Mouse (Mus musculus) small intestine, adult 2 months (tissue): Measurements from ENCODE around the gene Samd4b.

Source experiments
- CTCF ChIP-seq: fragments of 200-500 bp; IDR thresholded peaks from 2 replicates; pipeline ENCODE4 v1.5.1; 2012; ENCODE audit warnings: low read depth, mild to moderate bottlenecking, control low read depth, inconsistent platforms, low read length, moderate library complexity, mixed read lengths; ENCODE audit not compliant: insufficient replicate concordance, insufficient read length; ENCODE audit errors: extremely low read depth
- POLR2A ChIP-seq: fragments of 200-500 bp; IDR thresholded peaks from 2 replicates; pipeline ENCODE4 v1.6.1; 2012; ENCODE audit warnings: low read depth, mild to moderate bottlenecking, control low read depth, inconsistent platforms, low read length, moderate library complexity

- TF ChIP-seq POLR2A (no peak), CTCF (no peak)
Observed at GRCm38 (mm10) chr7:28634128-28634527, 36.2 kb upstream of the Samd4b start.
